Mouse (Mus musculus) lung, postnatal 0 days (tissue): ENCODE measurements around the gene Bag5. TPM values are rescaled to one million over a fixed set of nuclear protein-coding genes. Genes with fewer than 3 reads are reported as not detected.

Source experiments
- ATAC-seq: fragments of 200-750 bp; cut with Nextera tagmentation; 2 replicates; pipeline ENCODE4 v1.8.0; 2017; ENCODE audit warnings: moderate library complexity
- DNase-seq: peaks from one replicate; pipeline ENCODE4 v3.0.0-alpha.2; 2016; ENCODE audit warnings: low spot score
- H3K27ac ChIP-seq: fragments of 300-500 bp; sonication (generic); 2 replicates; pipeline ENCODE4 v1.5.1; 2014; ENCODE audit warnings: antibody characterized with exemption, mild to moderate bottlenecking, low read length, mixed read lengths
- H3K27me3 ChIP-seq: fragments of 300-500 bp; sonication (generic); replicated peaks from 2 replicates; pipeline ENCODE4 v1.6.1; 2014; ENCODE audit warnings: low read length, mixed read lengths; ENCODE audit not compliant: insufficient read depth
- H3K36me3 ChIP-seq: fragments of 300-500 bp; sonication (generic); 2 replicates; pipeline ENCODE4 v1.6.1; 2014; ENCODE audit warnings: low read length, mixed read lengths; ENCODE audit not compliant: insufficient read depth
- H3K4me1 ChIP-seq: fragments of 300-500 bp; sonication (generic); 2 replicates; pipeline ENCODE4 v1.6.1; 2014; ENCODE audit warnings: antibody characterized with exemption, low read depth, low read length, mixed read lengths; ENCODE audit not compliant: insufficient read depth
- H3K4me2 ChIP-seq: fragments of 300-500 bp; sonication (generic); replicated peaks from 2 replicates; pipeline ENCODE4 v1.6.1; 2014; ENCODE audit warnings: low read depth, mild to moderate bottlenecking, low read length, moderate library complexity, mixed read lengths
- H3K4me3 ChIP-seq: fragments of 300-500 bp; sonication (generic); 2 replicates; pipeline ENCODE4 v1.5.1; 2014; ENCODE audit warnings: low read depth, low read length
- H3K9ac ChIP-seq: fragments of 300-500 bp; sonication (generic); replicated peaks from 2 replicates; pipeline ENCODE4 v1.6.1; 2014; ENCODE audit warnings: low read depth, mild to moderate bottlenecking
- H3K9me3 ChIP-seq: fragments of 300-500 bp; sonication (generic); 2 replicates; pipeline ENCODE4 v1.6.1; 2016; ENCODE audit warnings: low read length, mixed read lengths
- CTCF ChIP-seq: IDR thresholded peaks from 2 replicates; pipeline ENCODE4 v1.5.1; 2016; ENCODE audit warnings: antibody characterized with exemption, mild to moderate bottlenecking
- EP300 ChIP-seq: IDR thresholded peaks from 2 replicates; pipeline ENCODE4 v1.6.1; 2016; ENCODE audit warnings: antibody characterized with exemption, mild to moderate bottlenecking, control low read depth
- WGBS: fragments of 180-500 bp; shearing (Covaris S2); extraction: QIAGEN DNeasy Blood & Tissue Kit; methylation state at CpG from one replicate; pipeline ENCODE4 v1.1.7; 2014; 5-methylcytosine and 5-hydroxymethylcytosine counted together
- polyA plus RNA-seq: library from polyadenylated mRNA; unstranded; fragments of >200 nt; fragmentation: Nextera tagmentation; extraction: Ambion mirVana; gene quantifications from 2 replicates; pipeline ENCODE4 v1.2.1, GENCODE M21; 2015

Gene Bag5
- polyA plus RNA-seq, 1 experiment from 2014 or later, result 48.9 TPM

GRCm38 (mm10) chr12:111668457-111668912, 44.6 kb downstream of the Bag5 start:
- DNase-seq (peak; percentile 97), ATAC-seq (peak; percentile 43)
- peaks cover 15% of the 10 kb centered on the region; the same call in 1 of the 2 replicates for H3K27me3 ChIP-seq
- H3K36me3 ChIP-seq, result no peaks in the 10 kb centered on the region
- H3K27ac ChIP-seq, result peak overlapping the region; percentile 86
- TF ChIP-seq EP300 (no peak), CTCF (peak; percentile 99)
- H3K4me2 ChIP-seq, result peak overlapping the region; percentile 39
- H3K4me3 ChIP-seq, result no peak overlapping the region
- H3K4me1 ChIP-seq, result peaks cover 35% of the 10 kb centered on the region; the same call in 1 of the 2 replicates
- WGBS, result 1% methylated on average over 8 of the region's 8 CpGs
- H3K9me3 ChIP-seq, result no peaks in the 10 kb centered on the region
- no peak overlapping the region for H3K9ac ChIP-seq

GRCm38 (mm10) chr12:111667421-111667820, 45.6 kb downstream of the Bag5 start:
- TF ChIP-seq CTCF (no peak), EP300 (no peak)
- Histone ChIP-seq H3K27me3 (peaks cover 6% of the 10 kb centered on the region; the same call in 1 of the 2 replicates), H3K36me3 (no peaks in the 10 kb centered on the region), H3K4me2 (no peak overlapping the region), H3K4me1 (peaks cover 32% of the 10 kb centered on the region; the same call in 1 of the 2 replicates), H3K9ac (no peak overlapping the region), H3K27ac (no peak overlapping the region), H3K4me3 (no peak overlapping the region), H3K9me3 (no peaks in the 10 kb centered on the region)
- no peak for DNase-seq
- no peak for ATAC-seq
- WGBS, result 88% methylated on average over 5 of the region's 5 CpGs

- no peak for ATAC-seq
- TF ChIP-seq EP300, result no peak
- no peak for TF ChIP-seq CTCF
- 74% methylated on average over 13 of the region's 13 CpGs for WGBS
- Histone ChIP-seq H3K4me1 (peaks cover 26% of the 10 kb centered on the region; the same call in 1 of the 2 replicates), H3K4me3 (no peak overlapping the region), H3K36me3 (no peaks in the 10 kb centered on the region), H3K9me3 (no peaks in the 10 kb centered on the region), H3K9ac (no peak overlapping the region), H3K27ac (no peak overlapping the region), H3K27me3 (no peaks in the 10 kb centered on the region), H3K4me2 (no peak overlapping the region)
- DNase-seq, result no peak
Observed at GRCm38 (mm10) chr12:111666380-111666779, 46.7 kb downstream of the Bag5 start.

- Histone ChIP-seq H3K27me3 (no peaks in the 10 kb centered on the region), H3K9ac (no peak overlapping the region), H3K36me3 (no peaks in the 10 kb centered on the region), H3K4me3 (no peak overlapping the region), H3K4me1 (peaks cover 14% of the 10 kb centered on the region; the same call in 1 of the 2 replicates), H3K4me2 (0 out of 2 replicates have a peak overlapping the region, but pooled peaks have one; percentile 5), H3K27ac (peak overlapping the region; percentile 89), H3K9me3 (no peaks in the 10 kb centered on the region)
- ATAC-seq (no peak), DNase-seq (peak; percentile 73)
- 71% methylated on average over 13 of the region's 13 CpGs for WGBS
- TF ChIP-seq EP300 (no peak), CTCF (no peak; the same call in 1 of the 2 replicates)
Observed at GRCm38 (mm10) chr12:111665041-111665880, 47.8 kb downstream of the Bag5 start.

GRCm38 (mm10) chr12:111664144-111664634, 48.9 kb downstream of the Bag5 start:
- Histone ChIP-seq H3K4me3 (no peak overlapping the region), H3K4me2 (peak overlapping the region; percentile 32), H3K9ac (no peak overlapping the region), H3K9me3 (no peaks in the 10 kb centered on the region), H3K27me3 (no peaks in the 10 kb centered on the region), H3K4me1 (peaks cover 13% of the 10 kb centered on the region; the same call in 1 of the 2 replicates), H3K27ac (peak overlapping the region; percentile 89), H3K36me3 (no peaks in the 10 kb centered on the region)
- ATAC-seq (peak; percentile 90), DNase-seq (peak; percentile 95)
- TF ChIP-seq CTCF, result peak; percentile 45
- peak; percentile 85 for TF ChIP-seq EP300
- 18% methylated on average over 6 of the region's 6 CpGs for WGBS
